In the genomic region with DNA sequence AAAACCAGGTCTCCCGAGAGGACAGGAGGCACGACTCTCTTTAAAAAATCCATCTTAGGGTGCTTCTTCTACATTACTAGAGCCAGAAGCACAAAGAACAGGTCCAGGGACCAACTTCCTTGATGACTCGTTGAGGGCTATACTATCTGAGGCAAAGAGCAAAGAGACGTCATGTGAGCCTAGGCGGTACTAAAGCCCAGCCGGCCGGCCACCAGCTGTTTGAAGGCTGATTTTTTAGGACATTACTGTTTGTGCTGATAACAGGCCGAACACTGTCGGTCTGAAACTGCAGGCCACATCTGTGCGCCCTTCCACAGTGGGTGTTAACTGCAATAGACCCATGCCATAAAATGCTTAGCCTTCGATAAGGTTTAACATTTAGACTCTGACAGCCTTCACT, we compare ENCODE assay signal across 12 mouse cellular contexts.
A peak's percentile ranks its signal among the peaks of the same experiment; 100 is the strongest.
DNase-seq lines count a peak whose midpoint lies in the region; ATAC-seq and TF ChIP-seq lines count a peak whose summit lies in the region.
"Had no signal": no experiment of that assay in that cellular context is flagged by ENCODE, and none has a peak within 500 bp of the region (broad histone marks: within the 10 kb centered on the region; RNA-seq: fewer than 3 reads in every experiment).

No protein-coding gene starts in this region.

- WGBS in heart, embryonic 13.5 days = 38% methylated on average over 11 of the region's 11 CpGs
- WGBS in liver, postnatal 0 days (ENCODE audit: insufficient replicate concordance) = 40% methylated on average over 11 of the region's 11 CpGs

- H3K4me3 ChIP-seq in heart, embryonic 13.5 days = peak overlapping the region; percentile 32; the same call in 1 of the 2 replicates
- peak overlapping the region; percentile 57 for H3K4me3 ChIP-seq in liver, postnatal 0 days (ENCODE audit: low read depth, low read length)
- H3K4me3 ChIP-seq: embryonic facial prominence, embryonic 15.5 days had no signal

- H3K36me3 ChIP-seq in heart, embryonic 13.5 days = peaks cover 9% of the 10 kb centered on the region
- H3K36me3 ChIP-seq in liver, postnatal 0 days (replicated peaks; ENCODE audit: insufficient read depth, low read length) = peaks cover 18% of the 10 kb centered on the region

- H3K27me3 ChIP-seq in heart, embryonic 13.5 days (replicated peaks) = no peaks in the 10 kb centered on the region
- H3K27me3 ChIP-seq in liver, postnatal 0 days (ENCODE audit: insufficient read depth, low read length) = no peaks in the 10 kb centered on the region
- H3K27me3 ChIP-seq: embryonic facial prominence, embryonic 15.5 days had no signal

- peak; percentile 59 for DNase-seq in spleen, adult 12 weeks (ENCODE audit: low spot score)
- DNase-seq in spleen, adult 18-20 months = no peak
- DNase-seq in liver, postnatal 0 days = peak; percentile 72
- no peak for DNase-seq in frontal cortex, adult 2 months (ENCODE audit: extremely low spot score in 1 of 2, low spot score in 1 of 2)
- DNase-seq in right cerebral cortex, postnatal 14 days = no peak
- DNase-seq in urinary bladder, postnatal 10 days (ENCODE audit: low spot score) = no peak
- DNase-seq in urinary bladder, adult 18-20 months (ENCODE audit: low spot score in 2 of 2) = no peak
- DNase-seq: gastrocnemius, postnatal 36 days; kidney, adult 8-10 months had no signal

- H3K9ac ChIP-seq in heart, embryonic 13.5 days = no peak overlapping the region
- peak overlapping the region; percentile 52 for H3K9ac ChIP-seq in liver, postnatal 0 days (replicated peaks)
- H3K9ac ChIP-seq: embryonic facial prominence, embryonic 15.5 days had no signal

- peak overlapping the region; percentile 41 for H3K4me2 ChIP-seq in heart, embryonic 13.5 days
- peak overlapping the region; percentile 62 for H3K4me2 ChIP-seq in liver, postnatal 0 days (ENCODE audit: low read depth, low read length)
- H3K4me2 ChIP-seq: embryonic facial prominence, embryonic 15.5 days had no signal

- peaks cover 48% of the 10 kb centered on the region for H3K4me1 ChIP-seq in heart, embryonic 13.5 days
- peaks cover 37% of the 10 kb centered on the region for H3K4me1 ChIP-seq in liver, postnatal 0 days (ENCODE audit: insufficient read depth)
- H3K4me1 ChIP-seq: embryonic facial prominence, embryonic 15.5 days had no signal

- no peaks in the 10 kb centered on the region for H3K9me3 ChIP-seq in heart, embryonic 13.5 days
- H3K9me3 ChIP-seq in liver, postnatal 0 days (ENCODE audit: low read length) = no peaks in the 10 kb centered on the region
- H3K9me3 ChIP-seq: embryonic facial prominence, embryonic 15.5 days had no signal

- TF ChIP-seq CTCF in liver, postnatal 0 days (IDR thresholded peaks at IDR 0.05; ENCODE audit: low read depth) = no peak

- no peak for ATAC-seq in heart, embryonic 13.5 days (ENCODE audit: extremely low read depth, insufficient number of reproducible peaks, low FRiP score, low TSS enrichment)
- peak; percentile 87 for ATAC-seq in liver, postnatal 0 days
- ATAC-seq: midbrain, embryonic 16.5 days had no signal

- H3K27ac ChIP-seq in heart, embryonic 13.5 days (replicated peaks) = peak overlapping the region; percentile 46; the same call in 1 of the 2 replicates
- peak overlapping the region; percentile 87 for H3K27ac ChIP-seq in liver, postnatal 0 days (ENCODE audit: low read depth)
- H3K27ac ChIP-seq: embryonic facial prominence, embryonic 15.5 days had no signal

- TF ChIP-seq EP300 in liver, postnatal 0 days (IDR thresholded peaks at IDR 0.05; ENCODE audit: low read depth) = peak; percentile 98

Comparison
In these comparisons a context has a peak if more than half of its experiments do, and no peak if none do; other contexts are left out.
1. DNase-seq: peak in spleen, adult 12 weeks (single experiment) and liver, postnatal 0 days (single experiment); none in spleen, adult 18-20 months (0 of 2), frontal cortex, adult 2 months (0 of 2), right cerebral cortex, postnatal 14 days (single experiment), urinary bladder, postnatal 10 days (single experiment) and urinary bladder, adult 18-20 months (0 of 2).